ENCODE assay signal across 7 mouse cellular contexts in genomic region chr16:92301412-92301806, GRCm38 (mm10). TPM values are rescaled to one million over a fixed set of nuclear protein-coding genes. Genes with fewer than 3 reads are reported as not detected.
A peak's percentile ranks its signal among the peaks of the same experiment; 100 is the strongest.
DNase-seq lines count a peak whose midpoint lies in the region; ATAC-seq lines count a peak whose summit lies in the region.

No protein-coding gene starts in this region.

- peak overlapping the region; percentile 84 for H3K4me3 ChIP-seq in brown adipose tissue, adult 24 weeks (ENCODE audit: insufficient read depth, low read depth, low read length)
- peak overlapping the region; percentile 64 for H3K4me3 ChIP-seq in intestine, embryonic 15.5 days (replicated peaks)

- WGBS in intestine, embryonic 15.5 days = under 1% methylated on average over 12 of the region's 12 CpGs

- peak; percentile 67 for ATAC-seq in erythroblast, adult 5-6 weeks (replicated peaks; ENCODE audit: low FRiP score, poor library complexity, severe bottlenecking)
- peak; percentile 75 for ATAC-seq in intestine, embryonic 15.5 days
- ATAC-seq in megakaryocyte, adult 5-6 weeks (ENCODE audit: poor library complexity, severe bottlenecking) = peak; percentile 53

- H3K4me2 ChIP-seq in intestine, embryonic 15.5 days (replicated peaks) = peak overlapping the region; percentile 81

- peak overlapping the region; percentile 71 for H3K9ac ChIP-seq in intestine, embryonic 15.5 days

- peak overlapping the region; percentile 66 for H3K27ac ChIP-seq in brown adipose tissue, adult 24 weeks (replicated peaks; ENCODE audit: low read depth, low read length)
- peak overlapping the region; percentile 67; the same call in 1 of the 2 replicates for H3K27ac ChIP-seq in intestine, embryonic 15.5 days

- H3K27me3 ChIP-seq in intestine, embryonic 15.5 days (replicated peaks) = no peaks in the 10 kb centered on the region

- H3K36me3 ChIP-seq in intestine, embryonic 15.5 days = peaks cover 7% of the 10 kb centered on the region; the same call in 1 of the 2 replicates

- H3K9me3 ChIP-seq in intestine, embryonic 15.5 days = no peaks in the 10 kb centered on the region

- peaks cover 11% of the 10 kb centered on the region for H3K4me1 ChIP-seq in brown adipose tissue, adult 24 weeks (ENCODE audit: control insufficient read depth, insufficient read depth, insufficient read length, low read length)
- H3K4me1 ChIP-seq in intestine, embryonic 15.5 days (replicated peaks) = peaks cover 9% of the 10 kb centered on the region; the same call in 1 of the 2 replicates

- peak; percentile 37 to 39 for DNase-seq in lung, adult 18-20 months
- DNase-seq in lung, postnatal 4 days = no peak
- no peak for DNase-seq in Muller cell, postnatal 12 days (ENCODE audit: inconsistent ontology term)

RNA-seq across cellular contexts. Expression of gene Smim11, which starts 0.3 kb away (rescaled TPM):
- polyA plus RNA-seq in brown adipose tissue, adult 24 weeks (2012; ENCODE audit: insufficient read depth, insufficient read length, missing spikeins) = 111 and 158 TPM in 2 replicates
- 15.3 and 15.4 TPM in 2 replicates for total RNA-seq in erythroblast, adult 5-6 weeks (2015; ENCODE audit: low replicate concordance)
- 26.5 and 32.6 TPM in 2 replicates for total RNA-seq in erythroblast, adult 5-6 weeks (2017; ENCODE audit: low replicate concordance)
- 110 and 128 TPM in 2 replicates for polyA plus RNA-seq in intestine, embryonic 15.5 days (2015; fragmentation: Nextera tagmentation; extraction: Ambion mirVana)
- total RNA-seq in megakaryocyte, adult 5-6 weeks (2015) = 68.8 and 83.8 TPM in 2 replicates
- 122 and 134 TPM in 2 replicates for total RNA-seq in megakaryocyte, adult 5-6 weeks (2017)

RNA-seq across cellular contexts. Expression of gene Kcne2, which starts 9.2 kb away (rescaled TPM):
- not detected in 2 replicates for polyA plus RNA-seq in brown adipose tissue, adult 24 weeks (2012; ENCODE audit: insufficient read depth, insufficient read length, missing spikeins)
- 0.63 TPM in 1 of 2 replicates, not detected in the other for total RNA-seq in erythroblast, adult 5-6 weeks (2015; ENCODE audit: low replicate concordance)
- not detected in 2 replicates for total RNA-seq in erythroblast, adult 5-6 weeks (2017; ENCODE audit: low replicate concordance)
- 0.37 TPM in 1 of 2 replicates, not detected in the other for polyA plus RNA-seq in intestine, embryonic 15.5 days (2015; fragmentation: Nextera tagmentation; extraction: Ambion mirVana)
- not detected in 2 replicates for total RNA-seq in megakaryocyte, adult 5-6 weeks (2015)
- total RNA-seq in megakaryocyte, adult 5-6 weeks (2017) = not detected in 2 replicates

RNA-seq across cellular contexts. Expression of gene Fam243, which starts 19.8 kb away (rescaled TPM):
- polyA plus RNA-seq in brown adipose tissue, adult 24 weeks (2012; ENCODE audit: insufficient read depth, insufficient read length, missing spikeins) = not detected in 2 replicates
- not detected in 2 replicates for total RNA-seq in erythroblast, adult 5-6 weeks (2015; ENCODE audit: low replicate concordance)
- not detected in 2 replicates for total RNA-seq in erythroblast, adult 5-6 weeks (2017; ENCODE audit: low replicate concordance)
- polyA plus RNA-seq in intestine, embryonic 15.5 days (2015; fragmentation: Nextera tagmentation; extraction: Ambion mirVana) = not detected in 2 replicates
- not detected in 2 replicates for total RNA-seq in megakaryocyte, adult 5-6 weeks (2015)
- total RNA-seq in megakaryocyte, adult 5-6 weeks (2017) = not detected in 2 replicates

RNA-seq across cellular contexts. Expression of gene Kcne1, which starts 57.9 kb away (rescaled TPM):
- polyA plus RNA-seq in brown adipose tissue, adult 24 weeks (2012; ENCODE audit: insufficient read depth, insufficient read length, missing spikeins) = not detected in 2 replicates
- total RNA-seq in erythroblast, adult 5-6 weeks (2015; ENCODE audit: low replicate concordance) = not detected in 2 replicates
- 0.26 TPM in 1 of 2 replicates, not detected in the other for total RNA-seq in erythroblast, adult 5-6 weeks (2017; ENCODE audit: low replicate concordance)
- polyA plus RNA-seq in intestine, embryonic 15.5 days (2015; fragmentation: Nextera tagmentation; extraction: Ambion mirVana) = 0.25 TPM in 1 of 2 replicates, not detected in the other
- not detected in 2 replicates for total RNA-seq in megakaryocyte, adult 5-6 weeks (2015)
- not detected in 2 replicates for total RNA-seq in megakaryocyte, adult 5-6 weeks (2017)

Comparison
In these comparisons a context has a peak if more than half of its experiments do, and no peak if none do; other contexts are left out.
1. DNase-seq: peak in lung, adult 18-20 months (2 of 2); none in lung, postnatal 4 days (0 of 2) and Muller cell, postnatal 12 days (single experiment).
2. Peak in every context shown above with its lines, with median percentiles within 50 percentile points of each other: ATAC-seq.